In genomic region chr5:144256541-144256870, GRCm38 (mm10) we compare ENCODE assay signal across 8 mouse cellular contexts. TPM values are rescaled to one million over a fixed set of nuclear protein-coding genes. Genes with fewer than 3 reads are reported as not detected.
A peak's percentile ranks its signal among the peaks of the same experiment; 100 is the strongest.
DNase-seq lines count a peak whose midpoint lies in the region; ATAC-seq and TF ChIP-seq lines count a peak whose summit lies in the region.

No protein-coding gene starts in this region.

- H3K4me3 ChIP-seq in heart, embryonic 12.5 days = peak overlapping the region; percentile 98
- peak overlapping the region; percentile 82 for H3K4me3 ChIP-seq in G1E (ENCODE audit: low read depth, low read length)
- peak overlapping the region; percentile 98 for H3K4me3 ChIP-seq in hindbrain, embryonic 11.5 days (ENCODE audit: low read depth, low read length)
- peak overlapping the region; percentile 95 for H3K4me3 ChIP-seq in megakaryocyte, embryonic 14.5 days (replicated peaks)

- ATAC-seq in heart, embryonic 12.5 days (ENCODE audit: insufficient number of reproducible peaks, low FRiP score) = no peak
- no peak for ATAC-seq in G1E (ENCODE audit: extremely low read depth, insufficient number of reproducible peaks, low FRiP score, poor library complexity, severe bottlenecking)
- ATAC-seq in hindbrain, embryonic 11.5 days (ENCODE audit: low FRiP score) = no peak

- no peak for TF ChIP-seq CTCF in G1E (IDR thresholded peaks at IDR 0.05; ENCODE audit: low read depth, low read length)

- peaks cover 58% of the 10 kb centered on the region for H3K4me1 ChIP-seq in heart, embryonic 12.5 days (replicated peaks)
- peaks cover 57% of the 10 kb centered on the region for H3K4me1 ChIP-seq in G1E (ENCODE audit: insufficient read depth, low read depth, low read length)
- H3K4me1 ChIP-seq in hindbrain, embryonic 11.5 days (replicated peaks; ENCODE audit: control insufficient read depth, insufficient read depth, low read length) = peaks cover 16% of the 10 kb centered on the region
- peaks cover 73% of the 10 kb centered on the region for H3K4me1 ChIP-seq in megakaryocyte, embryonic 14.5 days

- H3K9ac ChIP-seq in heart, embryonic 12.5 days = peak overlapping the region; percentile 99
- H3K9ac ChIP-seq in hindbrain, embryonic 11.5 days (ENCODE audit: low read depth, low read length) = peak overlapping the region; percentile 89

- H3K27me3 ChIP-seq in heart, embryonic 12.5 days (replicated peaks) = no peaks in the 10 kb centered on the region
- H3K27me3 ChIP-seq in G1E (ENCODE audit: insufficient read depth, low read length) = no peaks in the 10 kb centered on the region
- H3K27me3 ChIP-seq in hindbrain, embryonic 11.5 days (ENCODE audit: control insufficient read depth, insufficient read depth, low read length) = no peaks in the 10 kb centered on the region
- no peaks in the 10 kb centered on the region for H3K27me3 ChIP-seq in megakaryocyte, embryonic 14.5 days (replicated peaks)

- H3K4me2 ChIP-seq in heart, embryonic 12.5 days = peak overlapping the region; percentile 80
- peak overlapping the region; percentile 76 for H3K4me2 ChIP-seq in hindbrain, embryonic 11.5 days (replicated peaks; ENCODE audit: low read depth, low read length)

- H3K27ac ChIP-seq in heart, embryonic 12.5 days (ENCODE audit: poor library complexity, severe bottlenecking) = peak overlapping the region; percentile 96
- peak overlapping the region; percentile 83; the same call in 1 of the 2 replicates for H3K27ac ChIP-seq in hindbrain, embryonic 11.5 days (ENCODE audit: low read depth, low read length)

- H3K9me3 ChIP-seq in heart, embryonic 12.5 days (replicated peaks) = no peaks in the 10 kb centered on the region
- no peaks in the 10 kb centered on the region for H3K9me3 ChIP-seq in G1E (replicated peaks)
- H3K9me3 ChIP-seq in hindbrain, embryonic 11.5 days (ENCODE audit: control insufficient read depth, low read length) = no peaks in the 10 kb centered on the region
- H3K9me3 ChIP-seq in megakaryocyte, embryonic 14.5 days = no peaks in the 10 kb centered on the region

- peaks cover 20% of the 10 kb centered on the region for H3K36me3 ChIP-seq in heart, embryonic 12.5 days
- peaks cover 55% of the 10 kb centered on the region for H3K36me3 ChIP-seq in G1E (replicated peaks)
- H3K36me3 ChIP-seq in hindbrain, embryonic 11.5 days (ENCODE audit: control insufficient read depth, insufficient read depth, low read length) = no peaks in the 10 kb centered on the region
- H3K36me3 ChIP-seq in megakaryocyte, embryonic 14.5 days (replicated peaks; ENCODE audit: low read length) = peaks cover 44% of the 10 kb centered on the region

- WGBS in heart, embryonic 12.5 days = 18% methylated on average over 7 of the region's 7 CpGs
- 19% methylated on average over 7 of the region's 7 CpGs for WGBS in hindbrain, embryonic 11.5 days

- intact Hi-C loops in heart, postnatal 14 days (cut with DNase I) = loop anchor here (2.0 kb wide), 1 partner anchor 34 kb away; the partner anchor contains the start of gene Tecpr1

- no peak for DNase-seq in heart, postnatal 14 days
- DNase-seq in G1E (ENCODE audit: low spot score) = no peak
- DNase-seq in hindbrain, embryonic 11.5 days (ENCODE audit: low spot score) = no peak
- DNase-seq in urinary bladder, adult 18-20 months (ENCODE audit: low spot score in 2 of 2) = no peak
- no peak for DNase-seq in natural killer cell, adult 2 months (ENCODE audit: low spot score in 2 of 2)
- DNase-seq in thymus, postnatal 4 days = no peak

RNA-seq across cellular contexts. Expression of gene Bri3, which starts 12.3 kb away (rescaled TPM):
- 127 and 133 TPM in 2 replicates for polyA plus RNA-seq in heart, embryonic 12.5 days (2016; fragmentation: Nextera tagmentation; extraction: Ambion mirVana)
- total RNA-seq in heart, postnatal 14 days (2021) = 100 to 1,000 TPM; 125 to 128 TPM
- total RNA-seq in G1E (2014; fragmentation: Nextera tagmentation) = 33.0 and 37.6 TPM in 2 replicates
- total RNA-seq in G1E (2017) = 60.2 and 63.4 TPM in 2 replicates
- polyA plus RNA-seq in G1E (2012) = 58.1 and 75.9 TPM in 2 replicates
- polyA plus RNA-seq in hindbrain, embryonic 11.5 days (2014; fragmentation: Nextera tagmentation; extraction: Ambion mirVana) = 125 and 126 TPM in 2 replicates
- polyA plus RNA-seq in megakaryocyte, embryonic 14.5 days (2012; ENCODE audit: insufficient read depth, low replicate concordance) = 100 and 157 TPM in 2 replicates

RNA-seq across cellular contexts. Expression of gene Tecpr1, which starts 33.1 kb away (rescaled TPM):
- 19.1 and 19.3 TPM in 2 replicates for polyA plus RNA-seq in heart, embryonic 12.5 days (2016; fragmentation: Nextera tagmentation; extraction: Ambion mirVana)
- total RNA-seq in heart, postnatal 14 days (2021) = 10 to 100 TPM; 29.5 to 34.7 TPM
- total RNA-seq in G1E (2014; fragmentation: Nextera tagmentation) = 7.0 and 10.8 TPM in 2 replicates
- total RNA-seq in G1E (2017) = 17.5 and 20.1 TPM in 2 replicates
- 5.8 and 6.9 TPM in 2 replicates for polyA plus RNA-seq in G1E (2012)
- polyA plus RNA-seq in hindbrain, embryonic 11.5 days (2014; fragmentation: Nextera tagmentation; extraction: Ambion mirVana) = 13.3 and 16.6 TPM in 2 replicates
- polyA plus RNA-seq in megakaryocyte, embryonic 14.5 days (2012; ENCODE audit: insufficient read depth, low replicate concordance) = 2.8 and 13.2 TPM in 2 replicates
